Mouse (Mus musculus) gastrocnemius, postnatal 4 days (tissue): ENCODE measurements around the gene Med13l. TPM values are rescaled to one million over a fixed set of nuclear protein-coding genes. Genes with fewer than 3 reads are reported as not detected.

Source experiments
- DNase-seq, 2 experiments: peaks; one replicate each; pipeline ENCODE4 v3.0.0; 2021 to 2022; ENCODE audit warnings: low spot score in 2 of 2, mixed read lengths in 2 of 2
- total RNA-seq, 2 experiments: library from RNA; stranded (reverse); gene quantifications; 2 replicates each; pipeline ENCODE4 v1.2.3; 2021

Med13l gene
- total RNA-seq, 2 experiments from 2014 or later = 38.6 to 42.3 TPM

- DNase-seq = no peak
Observed at GRCm38 (mm10) chr5:118654599-118654998, 94.1 kb downstream of the Med13l start.

GRCm38 (mm10) chr5:118655025-118655424, 94.5 kb downstream of the Med13l start:
- no peak for DNase-seq

- DNase-seq = no peak
Observed at GRCm38 (mm10) chr5:118655428-118655827, 94.9 kb downstream of the Med13l start.

GRCm38 (mm10) chr5:118655966-118656365, 95.5 kb downstream of the Med13l start:
- DNase-seq = no peak

- no peak for DNase-seq
Observed at GRCm38 (mm10) chr5:118658256-118658837, 97.9 kb downstream of the Med13l start.

GRCm38 (mm10) chr5:118659713-118660112, 99.2 kb downstream of the Med13l start:
- DNase-seq = no peak

- no peak for DNase-seq
Observed at GRCm38 (mm10) chr5:118661751-118662150, 101.3 kb downstream of the Med13l start.

- DNase-seq = no peak
Observed at GRCm38 (mm10) chr5:118663999-118664398, 103.5 kb downstream of the Med13l start.

GRCm38 (mm10) chr5:118665023-118665422, 104.5 kb downstream of the Med13l start:
- no peak for DNase-seq

- DNase-seq = no peak
Observed at GRCm38 (mm10) chr5:118666437-118667207, 106.1 kb downstream of the Med13l start.

GRCm38 (mm10) chr5:118667863-118668262, 107.4 kb downstream of the Med13l start:
- no peak for DNase-seq

- no peak for DNase-seq
Observed at GRCm38 (mm10) chr5:118668931-118669330, 108.5 kb downstream of the Med13l start.

- DNase-seq = no peak
Observed at GRCm38 (mm10) chr5:118672111-118672510, 111.6 kb downstream of the Med13l start.

- no peak for DNase-seq
Observed at GRCm38 (mm10) chr5:118673859-118674258, 113.4 kb downstream of the Med13l start.

- no peak for DNase-seq
Observed at GRCm38 (mm10) chr5:118674321-118674720, 113.8 kb downstream of the Med13l start.

GRCm38 (mm10) chr5:118675697-118676096, 115.2 kb downstream of the Med13l start:
- DNase-seq = no peak

GRCm38 (mm10) chr5:118676151-118676918, 115.9 kb downstream of the Med13l start:
- DNase-seq = no peak

GRCm38 (mm10) chr5:118679283-118679835, 118.9 kb downstream of the Med13l start:
- no peak for DNase-seq

- DNase-seq = no peak
Observed at GRCm38 (mm10) chr5:118680853-118681252, 120.4 kb downstream of the Med13l start.

- no peak for DNase-seq
Observed at GRCm38 (mm10) chr5:118682007-118682406, 121.5 kb downstream of the Med13l start.

- DNase-seq = no peak
Observed at GRCm38 (mm10) chr5:118685145-118685544, 124.7 kb downstream of the Med13l start.

- DNase-seq = no peak
Observed at GRCm38 (mm10) chr5:118686021-118686420, 125.5 kb downstream of the Med13l start.
